Mouse (Mus musculus) CH12F3 (cell line): ENCODE measurements around the gene 1700029I15Rik.
"Not testable (repeated sequence)": the region's sequence is repeated elsewhere in the genome, so short reads cannot be mapped to it uniquely, and the experiment has no call there.

ENCODE experiments used
- in situ Hi-C: fragments of 300-500 bp; cut with MboI; formaldehyde crosslinking; loops from 2 replicates; pipeline ENCODE4 v1.14.3; 2020; ENCODE audit warnings: low sequenced_read_pairs

1700029I15Rik gene

DNA sequence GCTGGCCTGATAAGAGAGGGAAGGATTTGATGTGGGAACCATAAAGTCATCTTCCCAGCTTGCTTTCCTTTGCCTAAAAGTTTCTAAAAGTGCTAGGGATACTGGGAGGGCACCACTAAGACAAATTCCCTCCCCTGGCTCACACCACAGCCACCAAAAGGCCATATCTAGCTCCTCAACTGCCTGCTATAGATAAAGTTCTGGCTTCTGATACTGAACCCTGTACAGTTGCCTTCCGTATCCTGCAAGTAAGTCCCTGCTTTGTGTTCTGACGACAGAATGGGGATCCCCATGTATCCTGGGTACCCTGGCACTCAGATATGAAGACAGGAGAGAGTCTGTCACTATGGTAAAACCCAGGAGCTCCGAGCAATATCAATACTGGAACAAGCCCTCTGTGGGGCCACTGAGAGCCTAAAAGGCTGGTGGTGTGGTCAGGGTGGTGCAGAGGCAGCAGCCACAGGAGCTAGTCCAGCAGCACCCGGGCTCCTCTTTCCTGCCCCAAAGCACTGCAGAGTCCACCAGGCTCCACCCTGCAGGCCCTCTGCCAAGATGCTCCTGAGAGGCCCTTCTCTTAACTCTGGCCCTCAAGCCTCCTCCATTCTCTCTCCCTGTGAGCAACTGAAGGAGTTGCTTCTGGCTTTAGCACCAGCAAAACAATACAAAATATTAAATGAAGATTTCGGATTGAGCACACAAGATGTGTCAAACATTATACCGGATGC lies 8.0 kb downstream of the 1700029I15Rik start:
- in situ Hi-C loops: no loop called here

DNA sequence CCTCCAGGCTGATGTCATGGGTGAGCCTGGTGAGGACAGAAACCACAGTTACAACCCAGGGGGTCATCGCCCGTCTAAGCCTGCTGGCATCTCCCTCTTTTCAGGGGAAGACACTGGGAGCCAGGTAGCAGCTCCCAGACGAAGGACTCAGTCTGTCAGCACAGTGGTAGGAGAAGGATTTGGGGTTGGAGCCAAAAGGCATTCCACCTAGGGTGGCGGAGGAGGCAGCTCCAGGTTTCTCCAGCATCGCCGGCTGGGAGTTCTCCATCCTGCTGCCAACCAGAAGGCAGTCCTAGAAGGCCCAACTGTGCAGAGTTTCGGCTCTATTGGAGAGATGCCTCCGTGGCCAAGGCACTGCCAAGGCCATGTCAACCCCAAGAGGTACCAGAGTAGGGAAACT lies 8.8 kb downstream of the 1700029I15Rik start:
- in situ Hi-C loops: no loop called here

DNA sequence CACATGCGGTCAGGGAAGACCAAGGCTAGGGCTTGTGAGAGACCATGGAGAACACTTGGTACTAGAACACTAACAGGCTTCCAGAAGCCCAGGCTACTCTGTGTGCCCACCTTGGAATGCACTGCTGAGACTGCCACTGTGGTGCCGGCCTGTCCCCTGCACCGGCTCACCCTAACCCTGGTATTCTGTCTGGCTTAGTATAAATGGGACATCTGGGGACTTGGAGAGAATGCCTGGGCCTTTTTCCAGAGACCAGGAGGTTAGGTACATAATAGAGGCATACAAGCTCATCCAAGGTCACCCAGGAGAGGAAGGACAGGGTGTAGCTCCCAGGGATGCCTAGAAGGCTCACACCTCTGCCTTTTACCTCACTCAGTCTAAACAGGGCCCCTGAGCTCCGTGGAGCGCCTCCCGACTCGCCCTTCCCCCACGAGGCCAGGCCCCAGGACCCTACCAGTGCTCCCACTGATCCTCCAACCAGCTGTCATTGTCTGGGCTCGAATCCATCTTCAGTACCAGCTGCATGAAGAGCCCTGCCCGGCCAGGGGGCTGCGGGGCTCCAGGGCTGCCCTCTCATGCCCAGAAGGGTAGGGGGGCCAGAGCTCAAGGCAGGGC lies 9.5 kb downstream of the 1700029I15Rik start:
- in situ Hi-C loops: no loop called here

DNA sequence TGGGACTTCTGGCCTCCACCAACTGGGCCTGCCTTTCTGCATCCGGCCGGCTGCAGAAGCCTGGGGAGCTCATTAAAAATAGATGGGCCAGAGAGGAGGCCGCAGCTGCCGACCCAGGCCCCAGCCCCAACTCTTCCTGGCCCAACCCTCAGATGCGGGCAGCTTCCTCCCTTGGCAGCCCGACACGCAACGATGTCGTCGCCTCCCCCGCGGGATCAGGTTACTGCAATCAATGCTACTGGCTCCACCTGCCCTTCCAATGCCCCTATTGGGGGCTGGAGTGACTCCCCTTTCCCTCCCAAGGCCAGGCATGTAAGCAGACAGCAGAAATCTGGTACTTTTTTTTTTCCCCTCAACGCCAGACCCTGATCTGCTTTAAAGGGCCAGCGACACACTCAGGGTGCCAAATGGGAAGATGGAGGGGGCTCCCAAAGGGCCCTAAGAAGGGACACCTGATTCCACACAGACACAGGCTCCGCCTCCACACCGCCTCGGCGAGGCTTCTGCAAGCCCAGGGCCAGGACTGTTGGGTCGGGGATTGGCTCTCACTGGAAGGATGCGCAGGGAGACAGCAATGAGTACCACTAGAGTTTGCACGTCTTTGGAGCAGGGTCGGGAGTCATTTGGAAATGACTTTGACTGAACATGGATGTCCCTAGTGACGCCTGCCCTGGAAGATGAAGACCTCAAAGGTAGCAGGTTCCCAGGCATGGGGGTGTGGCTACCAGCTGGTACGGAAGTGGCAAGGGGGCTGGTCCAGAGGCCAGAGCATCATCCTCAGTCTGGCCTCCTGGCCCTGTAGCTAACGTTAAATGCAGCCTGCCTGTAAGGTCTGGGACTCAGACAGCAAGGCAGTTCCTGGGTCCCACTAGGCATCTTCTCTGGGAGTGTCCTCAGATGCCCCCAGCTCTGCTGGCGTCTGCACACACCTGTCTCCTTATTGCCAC lies 10.3 kb downstream of the 1700029I15Rik start:
- in situ Hi-C loops: no loop called here

DNA sequence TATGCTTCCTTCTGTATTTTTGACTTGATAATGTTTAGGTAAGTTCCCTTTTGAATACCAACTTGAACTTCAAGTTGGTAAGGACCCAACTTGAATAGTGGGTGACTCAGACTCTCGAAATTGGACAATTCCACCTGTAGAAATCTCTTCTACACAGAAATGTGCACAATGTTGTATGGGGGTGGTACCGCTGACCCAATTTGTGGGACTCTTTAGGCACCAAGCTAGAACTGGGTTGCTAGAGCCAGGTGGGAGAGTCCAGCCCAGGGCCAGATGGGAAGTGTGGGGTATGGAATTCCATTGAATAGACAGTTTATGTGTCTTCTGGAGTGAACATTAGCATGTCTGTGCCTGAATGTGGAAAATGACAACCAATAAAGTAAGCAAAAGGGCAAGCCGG lies 13.2 kb downstream of the 1700029I15Rik start:
- in situ Hi-C loops: no loop called here

DNA sequence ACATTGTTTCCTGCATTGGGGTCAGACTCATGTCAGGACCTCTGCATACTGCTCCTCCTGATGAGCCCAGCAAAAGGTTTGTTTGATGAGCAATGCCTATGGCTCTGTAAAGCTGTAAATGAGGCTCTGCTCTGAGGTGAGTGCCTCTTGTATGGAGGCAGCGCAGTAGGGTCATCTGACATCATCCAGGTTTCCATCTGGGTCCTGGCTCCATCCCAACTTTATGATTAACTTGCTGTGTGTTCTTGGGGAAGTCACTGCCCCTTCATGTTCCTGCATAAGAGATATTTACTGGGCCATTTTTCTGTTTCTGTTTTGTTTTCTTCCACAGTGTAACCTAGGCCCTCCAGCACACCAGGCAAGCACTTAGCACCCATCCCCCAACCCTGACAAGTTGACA lies 15.1 kb downstream of the 1700029I15Rik start:
- in situ Hi-C loops: no loop called here

DNA sequence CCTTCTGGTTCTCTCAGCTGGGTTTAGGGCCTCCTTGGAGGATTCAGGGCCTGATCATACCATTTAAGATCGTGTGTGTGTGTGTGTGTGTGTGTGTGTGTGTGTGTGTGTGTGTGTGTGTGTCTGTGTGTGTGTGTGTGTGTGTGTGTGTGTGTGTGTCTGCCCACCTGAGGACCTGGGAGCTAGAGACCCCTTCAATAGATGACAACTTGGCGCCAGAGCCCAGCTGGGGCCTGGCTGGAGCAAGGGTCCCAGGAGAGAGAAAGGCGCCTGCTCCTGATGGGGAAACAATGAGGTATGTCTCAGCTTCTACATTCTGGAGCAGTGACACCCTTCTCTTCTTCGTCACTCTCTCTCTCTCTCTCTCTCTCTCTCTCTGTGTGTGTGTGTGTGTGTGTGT lies 17.5 kb downstream of the 1700029I15Rik start:
- in situ Hi-C loops: not testable (repeated sequence)

DNA sequence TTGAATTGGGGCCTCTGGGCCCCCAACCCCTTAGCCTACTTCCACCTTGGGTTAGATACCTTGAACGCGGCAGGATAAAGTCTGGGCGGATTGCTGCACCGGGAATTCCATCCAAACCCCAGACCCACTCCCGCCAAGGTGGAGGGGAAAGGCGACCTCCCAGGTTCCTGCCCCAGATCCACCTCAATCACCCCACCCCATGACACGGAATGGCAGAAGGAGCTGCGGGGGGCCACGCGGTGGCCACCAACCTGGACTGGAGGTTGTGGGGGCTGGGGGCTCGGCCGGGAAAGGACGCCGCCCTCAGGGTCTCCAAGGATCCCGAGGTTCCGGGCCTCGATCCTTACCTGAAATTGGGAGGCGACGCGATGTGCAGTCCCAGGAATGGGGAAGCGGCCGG lies 18.3 kb downstream of the 1700029I15Rik start:
- in situ Hi-C loops: no loop called here

DNA sequence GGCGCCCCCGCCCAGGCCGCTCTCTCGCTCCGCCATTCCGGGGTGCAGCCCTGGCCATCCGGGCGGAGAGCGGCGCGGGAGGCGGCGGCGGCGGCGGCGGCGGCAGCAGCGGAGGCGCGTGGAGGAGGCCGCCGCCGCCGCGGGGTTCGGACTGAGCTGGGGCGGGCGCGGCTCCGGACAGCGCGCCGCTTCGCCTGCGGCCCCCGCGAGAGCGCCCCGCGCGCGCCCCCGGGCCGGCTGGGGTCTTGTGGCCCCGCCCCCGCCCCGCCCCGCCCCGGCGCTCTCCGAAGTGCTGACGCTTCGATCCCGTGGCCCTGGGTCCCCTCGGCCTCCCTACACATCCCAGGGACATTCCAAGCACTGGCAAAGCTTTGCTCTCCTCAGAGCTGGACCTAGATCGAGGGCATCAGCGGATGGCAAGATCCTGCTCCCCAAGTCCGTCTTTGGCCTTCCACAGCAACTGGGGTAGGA lies 18.8 kb downstream of the 1700029I15Rik start, which contains the start of gene Mapk8ip1:
Mapk8ip1 (minus strand) TSS at position 173 of the 471 bp plus-strand sequence.
- in situ Hi-C loops: no loop called here

DNA sequence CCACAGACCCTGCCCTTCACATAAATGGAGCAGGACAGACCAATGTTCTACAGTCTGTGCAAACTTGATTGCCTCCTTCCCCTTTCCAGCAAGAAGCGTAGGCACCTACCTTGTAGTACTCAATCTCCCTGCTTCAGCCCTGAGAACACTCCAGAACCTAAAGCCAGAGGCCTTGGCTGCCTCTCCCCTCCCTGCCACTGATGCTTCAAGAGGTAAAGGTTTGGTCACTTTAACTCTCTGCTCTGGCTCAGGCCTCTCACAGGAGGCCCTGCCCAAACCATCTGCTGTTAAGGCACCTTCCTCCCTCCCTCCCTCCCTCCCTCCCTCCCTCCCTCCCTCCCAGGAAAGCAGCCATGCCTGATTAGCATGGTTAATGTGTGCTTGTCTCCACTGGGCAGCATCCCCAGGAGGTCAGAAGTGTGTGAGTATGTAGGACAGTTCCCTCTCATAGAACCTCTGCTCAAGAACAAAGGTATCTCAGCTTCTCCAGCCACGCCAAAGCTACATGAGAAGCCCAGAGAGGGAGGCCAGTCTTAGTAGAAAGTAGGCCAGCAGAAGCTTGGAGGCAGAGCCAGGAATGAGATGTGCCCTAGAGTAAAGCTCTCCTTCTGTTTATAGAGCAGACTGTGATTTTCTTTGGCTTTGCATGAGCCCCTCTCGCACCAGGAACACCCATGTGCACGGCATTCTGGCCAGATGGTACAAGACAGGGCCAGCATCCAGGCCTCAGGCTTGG lies 20.4 kb downstream of the 1700029I15Rik start:
- in situ Hi-C loops: no loop called here

DNA sequence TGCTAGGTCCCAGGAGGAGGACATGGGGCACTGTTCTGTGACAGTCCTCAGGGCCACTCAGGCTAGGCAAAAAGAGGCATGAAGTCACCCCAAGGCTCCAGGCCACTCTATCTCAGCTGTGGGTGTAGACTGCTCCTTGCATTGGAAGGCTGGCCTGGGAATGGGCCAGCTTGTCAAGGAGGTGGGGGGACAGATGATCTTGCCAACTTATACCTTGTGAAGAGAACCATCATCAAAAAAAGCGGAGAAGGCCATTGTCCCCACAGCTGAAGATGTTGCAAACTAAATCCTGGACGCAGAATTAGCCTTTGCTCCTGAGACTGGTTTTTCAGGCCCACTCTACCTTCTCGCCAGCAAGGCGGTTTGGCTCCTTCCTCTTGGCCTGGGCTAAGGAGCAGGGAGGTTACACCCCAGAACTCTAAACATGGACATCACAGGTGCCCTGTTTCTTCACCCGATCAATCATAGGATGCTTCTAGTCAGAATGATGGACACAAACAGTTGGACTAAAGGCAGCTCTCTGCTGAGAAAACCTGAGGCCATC lies 21.5 kb downstream of the 1700029I15Rik start:
- in situ Hi-C loops: no loop called here

DNA sequence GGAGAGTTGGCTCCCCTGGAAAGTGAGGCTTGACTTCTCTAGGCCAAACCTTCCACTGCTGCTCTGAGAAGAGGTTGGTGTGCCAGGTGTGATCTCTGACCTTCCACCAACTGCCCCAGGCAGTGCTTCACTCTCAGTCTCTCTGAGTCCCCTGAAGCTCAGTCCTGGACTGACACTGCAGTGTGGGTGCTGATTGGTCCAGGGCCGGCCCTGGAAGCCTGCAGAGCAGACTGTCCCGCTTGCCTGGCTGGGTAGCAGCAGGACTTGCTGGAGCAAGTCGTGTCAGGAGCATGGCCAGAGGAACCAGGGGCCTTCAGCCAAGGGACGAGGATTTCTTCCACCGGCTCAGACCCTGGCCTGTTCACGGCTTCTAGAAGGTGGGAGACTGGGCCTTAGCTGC lies 22.4 kb downstream of the 1700029I15Rik start:
- in situ Hi-C loops: no loop called here

DNA sequence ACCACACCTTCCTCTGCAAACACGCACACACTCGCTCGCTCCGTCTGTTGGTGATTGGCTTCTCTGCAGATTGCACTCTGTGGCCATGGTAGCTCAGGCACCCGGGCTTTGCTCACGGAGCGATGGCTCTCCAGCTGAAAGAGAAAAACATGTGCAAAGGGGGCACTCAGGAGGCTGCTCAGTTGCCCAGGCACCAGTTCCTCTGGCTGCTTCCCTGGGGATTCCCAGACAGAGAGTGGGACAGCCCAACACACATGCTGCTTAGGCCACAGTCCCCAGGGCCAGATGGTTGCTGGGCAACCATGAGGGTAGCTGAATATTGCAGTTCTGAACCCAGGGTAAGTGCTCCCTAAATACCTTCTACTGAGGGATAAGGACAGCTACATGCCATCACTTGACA lies 23.3 kb downstream of the 1700029I15Rik start:
- in situ Hi-C loops: no loop called here

DNA sequence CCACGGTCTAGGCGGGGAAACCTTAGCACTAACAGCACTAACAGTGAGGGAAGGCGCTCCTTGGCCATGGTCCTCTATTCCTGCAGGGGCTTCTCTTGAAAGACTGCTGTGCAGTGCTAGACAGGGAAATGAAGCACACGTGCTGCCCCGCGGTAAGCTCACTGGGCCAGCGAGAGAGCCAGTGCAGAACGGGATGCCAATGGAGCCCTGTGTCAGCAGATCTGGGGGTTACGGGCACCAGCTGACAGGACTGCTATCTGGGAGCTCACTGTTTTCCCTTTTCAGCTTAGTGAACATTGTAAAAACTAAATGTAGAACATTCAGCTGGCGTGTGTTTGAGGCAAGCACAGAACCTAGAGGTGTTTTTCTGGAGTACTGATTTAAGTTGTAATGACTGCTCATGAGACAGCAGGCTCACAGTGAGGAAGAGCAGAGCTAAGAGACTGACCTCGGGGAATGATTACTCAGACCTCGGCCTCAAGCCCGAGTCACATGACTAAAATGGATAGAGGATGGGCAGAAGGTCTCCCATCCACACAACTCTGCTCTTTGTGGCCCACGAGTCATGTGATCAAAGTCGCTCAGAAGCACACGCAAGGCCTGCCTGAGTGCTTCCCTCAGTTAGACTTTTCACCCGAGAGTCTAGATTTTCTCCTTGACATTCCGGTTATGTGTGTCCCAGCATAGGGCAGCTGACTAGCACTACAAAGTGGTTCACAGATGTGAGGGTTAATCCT lies 26.1 kb downstream of the 1700029I15Rik start:
- in situ Hi-C loops: no loop called here

DNA sequence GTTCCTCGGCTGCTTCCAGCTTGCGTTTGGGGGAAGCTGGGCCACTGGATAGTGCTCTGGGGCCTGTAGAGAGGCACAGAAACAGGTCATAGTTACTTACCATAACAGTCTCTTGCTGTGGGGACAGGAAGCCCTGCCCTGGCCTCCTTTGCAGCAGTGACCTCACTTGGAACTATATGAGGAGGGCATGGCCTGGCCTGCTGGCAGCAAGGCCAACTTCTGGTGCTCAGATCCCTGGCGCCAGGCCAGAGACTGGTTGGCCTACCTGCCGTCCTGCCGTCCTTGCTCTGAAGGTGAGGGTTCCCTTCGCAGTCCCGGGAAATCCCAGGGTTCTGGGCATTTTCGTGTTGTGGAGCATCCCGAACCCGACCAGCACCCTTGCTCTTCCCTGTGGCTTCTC lies 29.4 kb downstream of the 1700029I15Rik start:
- in situ Hi-C loops: no loop called here

DNA sequence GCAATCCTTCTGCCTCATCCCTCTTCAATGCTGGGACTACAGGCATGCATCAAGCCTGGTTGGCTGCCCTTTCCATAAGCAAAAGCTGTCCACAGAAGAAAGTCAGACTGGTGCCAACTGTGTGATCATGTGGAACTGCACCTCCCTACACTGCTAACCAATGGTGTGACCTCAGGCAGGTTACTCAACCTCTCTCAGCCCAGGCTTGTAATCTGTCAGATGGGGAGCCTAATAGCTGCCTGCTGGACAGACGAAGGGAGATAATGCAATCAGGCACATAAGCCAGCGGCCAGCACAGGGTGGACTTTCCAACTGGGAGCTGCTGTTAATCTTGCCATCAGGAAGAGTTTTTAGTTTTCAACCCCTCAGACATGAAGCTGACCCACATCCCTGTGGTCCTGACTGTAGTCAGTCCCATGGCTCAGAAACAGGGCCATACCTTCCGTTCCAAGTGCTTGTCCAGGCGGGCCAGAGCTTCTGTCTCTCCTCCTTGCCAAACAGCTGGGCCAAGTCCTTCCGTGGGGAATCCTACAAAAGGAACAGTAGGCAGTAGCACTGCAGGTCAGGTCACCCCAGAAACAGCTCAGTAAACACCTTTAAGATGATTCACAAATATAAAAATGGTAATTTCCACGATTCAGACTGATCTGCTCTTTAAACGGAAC lies 39.5 kb downstream of the 1700029I15Rik start:
- in situ Hi-C loops: no loop called here

DNA sequence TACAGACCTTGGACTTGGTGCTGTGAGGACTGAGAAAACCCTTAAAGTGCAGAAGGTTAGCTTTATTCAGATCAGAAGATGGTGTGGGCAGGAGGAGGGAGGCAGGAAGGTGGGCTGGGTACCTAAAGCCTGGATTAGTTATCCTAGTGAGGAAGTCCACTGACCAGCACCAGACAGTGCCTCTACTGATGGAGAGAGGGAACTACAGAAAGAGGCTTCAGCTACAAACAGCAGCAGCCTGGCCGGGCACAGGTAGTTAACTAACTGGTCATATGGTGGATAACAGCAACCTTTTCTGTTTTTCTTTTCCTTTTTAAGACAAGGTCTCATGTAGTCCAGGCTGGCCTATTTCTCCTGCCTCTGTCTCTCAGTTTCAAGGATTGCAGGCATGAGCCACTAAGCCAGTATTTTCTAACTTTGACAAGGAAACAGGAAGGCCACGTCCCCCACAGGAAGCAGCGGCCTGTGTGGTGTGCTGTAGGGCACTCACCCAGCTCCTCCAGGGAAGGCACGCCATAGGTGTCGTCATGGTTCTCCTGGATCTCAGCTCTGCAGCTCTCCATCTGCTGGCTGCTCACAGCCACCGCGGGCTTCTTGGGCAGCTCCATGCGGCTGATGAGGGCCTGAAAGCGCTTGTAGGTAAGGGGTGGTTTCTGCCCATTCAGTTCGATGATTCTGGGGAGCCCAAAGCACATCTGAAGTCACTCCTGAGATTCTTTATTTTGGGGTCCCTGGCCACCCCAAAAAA lies 40.2 kb downstream of the 1700029I15Rik start:
- in situ Hi-C loops: no loop called here

DNA sequence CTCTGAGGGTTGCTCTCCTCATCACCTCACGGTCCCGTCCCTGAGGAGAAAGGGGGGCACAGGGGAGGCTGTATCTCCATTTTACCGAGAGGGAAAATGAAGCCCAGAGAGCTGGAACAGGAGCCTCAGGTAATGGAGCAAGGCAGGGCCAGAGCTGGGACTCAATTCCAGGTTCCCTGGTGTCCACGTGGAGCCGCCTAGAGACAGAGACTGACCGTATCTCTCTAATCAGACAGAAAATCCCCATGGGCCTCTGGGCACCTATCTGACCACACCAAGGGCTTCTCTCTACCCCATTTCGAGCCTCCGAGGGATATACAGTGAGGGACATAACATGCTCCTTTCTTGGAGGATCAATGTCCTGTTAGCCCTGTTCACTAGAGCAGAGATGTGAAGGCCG lies 40.8 kb downstream of the 1700029I15Rik start:
- in situ Hi-C loops: no loop called here
